Mouse (Mus musculus) adrenal gland, adult (tissue): ENCODE data around the gene Ric8b.

Experiments
- DNase-seq, 2 experiments: peaks; one replicate each; pipeline ENCODE4 v3.0.0; 2022 to 2023; ENCODE audit warnings: low spot score in 1 of 2; ENCODE audit not compliant: inconsistent age in 2 of 2

Gene Ric8b

DNA sequence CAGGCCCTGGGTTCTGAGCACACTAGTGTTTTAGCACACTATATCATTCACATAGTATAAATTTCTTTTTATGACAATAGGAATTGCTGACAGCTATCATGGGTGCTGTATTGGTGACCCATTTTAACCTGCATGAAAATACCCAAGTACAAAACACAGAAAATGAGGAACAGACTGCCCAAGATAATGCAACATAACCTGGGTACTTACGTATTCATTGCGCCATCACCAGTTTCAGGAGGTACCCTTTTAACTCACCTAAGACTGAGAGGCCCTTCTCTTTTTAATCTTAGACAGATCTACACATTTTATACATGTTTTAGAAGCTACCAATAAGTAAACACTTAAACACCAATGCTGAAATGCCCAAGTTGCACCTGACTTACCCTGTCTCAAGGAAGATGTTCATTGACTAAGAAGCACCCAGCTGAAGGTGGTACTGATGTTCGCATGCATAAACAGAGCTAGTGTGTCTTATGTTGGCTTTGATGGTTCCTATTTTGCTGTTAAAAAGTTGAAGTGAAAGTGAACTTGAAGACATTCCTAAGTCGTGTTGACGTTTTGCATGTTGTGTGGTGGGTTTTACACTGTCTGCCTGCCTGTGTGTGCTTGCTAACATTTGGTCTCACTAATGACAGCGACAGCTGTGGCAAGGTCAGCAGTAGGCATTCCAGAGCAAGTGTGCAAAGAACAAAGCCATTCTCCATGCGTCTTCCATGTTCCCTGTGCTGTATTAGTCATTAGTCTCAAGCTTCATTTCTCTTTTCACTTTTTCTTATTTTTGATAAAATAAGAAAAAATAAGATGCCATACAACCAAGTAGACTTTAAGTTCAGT lies 86.0 kb downstream of the Ric8b start:
- DNase-seq = no peak

GRCm38 (mm10) chr10:85006573-85007310 lies 89.3 kb downstream of the Ric8b start:
- no peak for DNase-seq

- DNase-seq = no peak
Measured at GRCm38 (mm10) chr10:85007861-85008840, 90.7 kb downstream of the Ric8b start.

DNA sequence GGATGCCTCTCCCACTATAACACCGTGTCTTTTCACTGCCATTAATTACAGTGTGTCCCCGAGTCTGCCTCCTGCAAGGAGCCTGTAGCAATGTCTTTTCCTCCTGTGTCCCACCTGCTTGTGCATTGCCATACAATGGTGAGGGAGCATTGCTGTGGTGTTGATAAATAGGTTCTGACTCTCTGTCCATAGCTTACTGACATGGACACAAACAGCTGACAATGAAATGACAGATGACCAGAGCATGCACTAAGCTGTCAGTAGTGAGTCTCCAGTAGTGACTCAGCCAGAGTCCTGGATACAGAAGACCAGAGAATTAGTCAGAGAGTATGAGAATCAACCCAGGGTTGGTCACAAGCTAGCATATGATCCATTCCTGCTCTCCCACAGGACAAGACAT lies 93.7 kb downstream of the Ric8b start:
- peak; percentile 38 to 66 for DNase-seq

GRCm38 (mm10) chr10:85013464-85013863 lies 96.0 kb downstream of the Ric8b start:
- peak; percentile 17 to 63 for DNase-seq

GRCm38 (mm10) chr10:85013924-85014428 lies 96.6 kb downstream of the Ric8b start:
- DNase-seq = no peak

DNA sequence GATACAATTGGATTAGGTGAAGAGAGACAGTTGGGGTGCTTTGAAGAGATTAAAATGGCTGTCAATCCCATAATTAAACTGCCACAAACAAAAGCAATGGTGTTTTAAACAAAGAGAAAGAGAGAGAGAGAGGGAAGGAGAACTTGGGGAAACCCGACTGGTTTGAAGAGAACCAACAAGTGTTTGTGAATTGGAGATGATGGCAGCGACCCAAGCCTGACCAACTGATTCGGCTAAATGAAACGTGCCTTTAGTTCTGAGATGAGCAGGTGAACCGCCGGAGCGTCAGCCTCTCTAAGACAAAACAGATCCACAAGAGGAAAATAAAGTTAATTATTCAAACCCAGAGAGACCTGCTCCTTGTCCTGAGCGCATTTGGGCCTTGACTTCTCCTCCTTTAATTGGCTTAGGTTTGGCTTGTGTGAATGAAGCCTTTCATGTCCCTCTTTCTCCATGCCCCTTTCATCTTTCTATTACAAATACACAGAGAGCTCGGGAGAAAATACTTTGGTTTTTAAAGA lies 97.1 kb downstream of the Ric8b start:
- no peak for DNase-seq

- DNase-seq = no peak
Measured at GRCm38 (mm10) chr10:85022647-85023312, 105.4 kb downstream of the Ric8b start.

- DNase-seq = no peak
Measured at GRCm38 (mm10) chr10:85023313-85023666, 105.9 kb downstream of the Ric8b start.

DNA sequence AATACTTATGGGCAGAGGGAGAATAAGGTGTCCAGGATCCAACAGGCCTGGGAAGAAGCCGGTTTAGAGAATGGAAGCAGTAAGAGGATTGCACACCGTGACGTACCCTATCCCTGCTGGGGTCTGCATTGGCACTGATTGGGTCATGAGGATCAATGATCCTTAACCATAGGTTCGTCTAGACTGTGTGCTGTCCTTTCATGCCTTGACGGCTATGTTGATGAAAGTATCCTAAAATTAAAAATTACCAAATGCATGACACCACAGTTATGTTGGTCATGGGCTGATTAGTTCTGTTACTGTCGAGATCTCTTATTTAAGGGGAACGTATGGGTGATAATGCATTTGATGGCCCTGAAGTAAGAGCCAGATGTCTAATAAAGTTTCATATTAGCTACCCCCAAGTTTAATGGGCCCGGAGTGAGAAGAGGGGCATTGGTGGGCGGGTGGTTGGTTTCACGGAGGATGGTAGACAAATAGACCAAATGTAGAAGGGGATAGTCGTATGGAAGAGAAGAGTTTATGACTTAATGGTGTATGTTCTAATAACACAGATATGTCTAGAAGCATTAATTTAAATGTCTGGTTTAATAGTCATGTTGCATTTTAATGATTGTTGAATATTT lies 108.5 kb downstream of the Ric8b start:
- DNase-seq = no peak

- DNase-seq = no peak
Measured at GRCm38 (mm10) chr10:85027619-85028175, 110.3 kb downstream of the Ric8b start.

DNA sequence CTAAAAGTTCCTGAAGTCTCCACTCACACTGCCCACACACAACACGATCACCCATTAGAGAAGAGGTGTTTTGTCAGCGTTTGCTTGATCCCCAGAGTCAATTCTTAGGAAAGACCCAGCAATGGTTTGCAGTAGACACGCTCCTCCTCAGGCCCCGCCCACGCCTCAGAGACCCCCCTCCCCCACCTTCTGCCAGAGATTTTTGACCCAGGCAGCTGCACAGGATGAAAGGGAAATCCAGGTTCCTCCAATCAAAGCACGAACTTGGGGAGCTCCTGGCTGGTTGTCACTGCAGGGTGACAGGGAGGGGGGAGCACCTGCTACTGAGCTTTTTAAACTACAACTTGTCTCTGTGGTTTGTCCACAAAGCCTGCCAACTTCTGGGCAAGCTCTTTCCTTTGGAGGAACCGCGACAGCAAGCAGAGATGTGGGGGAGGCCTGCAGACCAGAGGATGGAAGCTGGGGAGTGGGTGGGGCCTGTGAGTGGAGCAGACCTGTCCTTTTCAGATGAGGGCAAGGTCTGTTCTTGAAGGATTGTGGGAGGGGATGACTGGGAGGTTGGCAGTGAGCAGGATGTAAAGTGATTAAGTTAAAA lies 117.8 kb downstream of the Ric8b start:
- DNase-seq = no peak

- DNase-seq = no peak
Measured at GRCm38 (mm10) chr10:85038147-85038546, 120.7 kb downstream of the Ric8b start.

DNA sequence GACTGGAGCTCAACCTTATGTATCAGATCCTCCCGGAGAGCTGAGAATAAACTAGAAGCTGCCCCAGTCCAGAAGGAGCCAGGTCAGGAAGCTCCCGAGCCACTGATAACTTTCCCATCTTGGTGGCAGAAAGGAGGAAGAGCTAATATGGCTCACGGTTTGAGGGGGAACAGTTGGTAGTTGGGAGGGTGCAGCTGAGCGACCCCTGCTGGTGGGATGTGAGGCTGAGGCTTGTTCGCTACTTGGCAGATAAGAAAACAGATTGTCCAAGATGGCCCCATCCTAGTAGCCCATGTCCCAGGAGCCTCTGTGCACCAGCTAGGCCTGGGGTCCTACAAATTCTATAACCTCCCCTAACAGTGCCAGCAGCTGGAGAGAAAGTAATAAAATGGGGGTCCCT lies 121.4 kb downstream of the Ric8b start:
- DNase-seq = no peak

DNA sequence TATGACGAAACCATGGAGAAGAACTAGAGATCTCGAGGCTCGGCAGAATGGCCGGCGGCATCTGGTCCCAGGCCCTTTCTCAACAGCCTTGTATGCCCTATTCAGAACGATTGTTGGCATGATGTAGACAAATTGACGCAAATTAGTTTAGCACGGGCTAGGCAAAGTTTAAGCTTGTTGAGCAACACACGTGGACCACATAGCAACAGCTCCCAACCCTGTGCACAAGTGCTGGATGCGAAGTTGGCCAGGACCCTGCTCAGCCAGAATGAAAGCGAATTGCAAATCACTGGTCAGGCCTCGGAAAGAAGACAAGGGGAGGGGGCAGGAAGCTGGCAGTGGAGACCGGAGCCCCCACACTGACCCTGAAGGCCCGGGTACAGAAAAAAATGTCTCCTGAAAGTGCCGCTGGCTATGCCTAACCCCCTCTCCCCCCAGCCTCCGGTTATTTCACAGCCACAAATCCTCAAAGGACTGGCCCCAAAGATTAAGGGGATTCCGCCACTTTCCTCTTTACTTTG lies 126.8 kb downstream of the Ric8b start:
- peak in 1 of 2 experiments; percentile 55 for DNase-seq

- peak; percentile 36 to 77 for DNase-seq
Measured at GRCm38 (mm10) chr10:85044732-85045720, 127.6 kb downstream of the Ric8b start.

DNA sequence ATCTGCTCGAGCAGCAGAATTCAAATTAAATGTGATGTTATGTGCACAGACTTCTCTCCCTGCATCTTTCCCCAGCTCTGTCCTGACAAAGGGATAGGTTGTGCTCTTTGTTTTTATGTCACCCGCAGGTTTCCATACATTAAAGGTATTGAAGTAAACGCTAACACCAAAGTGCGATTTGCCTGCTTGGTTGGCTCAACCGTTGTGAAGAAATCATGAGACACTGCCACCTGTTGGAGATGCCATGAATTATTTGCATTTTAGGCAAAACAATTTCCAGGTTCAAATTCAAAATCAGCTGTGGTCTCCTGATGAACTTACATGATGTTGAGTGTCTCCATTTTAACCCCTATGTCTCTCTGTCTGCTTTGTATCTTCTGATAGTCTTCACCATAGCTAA lies 129.2 kb downstream of the Ric8b start:
- peak in 1 of 2 experiments; percentile 54 for DNase-seq

- DNase-seq = no peak
Measured at GRCm38 (mm10) chr10:85048008-85048407, 130.6 kb downstream of the Ric8b start.
